Mouse (Mus musculus) thymus, adult 2 months (tissue): ENCODE data around the gene Pcgf1. TPM values are rescaled to one million over a fixed set of nuclear protein-coding genes. Genes with fewer than 3 reads are reported as not detected.

ENCODE experiments used
- DNase-seq: peaks from one replicate; pipeline ENCODE4 v3.0.0; 2021
- H3K27ac ChIP-seq: fragments of 200-500 bp; 2 replicates; pipeline ENCODE4 v1.5.1; 2012; ENCODE audit warnings: low read length, control low read depth; ENCODE audit not compliant: control insufficient read depth, insufficient read depth
- H3K27me3 ChIP-seq: fragments of 200-500 bp; 2 replicates; pipeline ENCODE4 v1.6.1; 2012; ENCODE audit warnings: mild to moderate bottlenecking, low read length, moderate library complexity, mixed read lengths; ENCODE audit not compliant: control insufficient read depth, insufficient read depth
- H3K36me3 ChIP-seq: fragments of 200-500 bp; 2 replicates; pipeline ENCODE4 v1.6.1; 2012; ENCODE audit warnings: mild to moderate bottlenecking, low read length, moderate library complexity; ENCODE audit not compliant: control insufficient read depth, insufficient read depth
- H3K4me1 ChIP-seq: fragments of 200-500 bp; replicated peaks from 2 replicates; pipeline ENCODE4 v1.6.1; 2012; ENCODE audit warnings: low read length; ENCODE audit not compliant: control insufficient read depth, insufficient read depth
- H3K4me3 ChIP-seq: fragments of 200-500 bp; 2 replicates; pipeline ENCODE4 v1.5.1; 2012; ENCODE audit warnings: mild to moderate bottlenecking, low read length, control low read depth, moderate library complexity; ENCODE audit not compliant: control insufficient read depth, insufficient read depth
- CTCF ChIP-seq: fragments of 200-500 bp; IDR thresholded peaks from 2 replicates; pipeline ENCODE4 v1.5.1; 2012; ENCODE audit warnings: mild to moderate bottlenecking, control low read depth, low read length, moderate library complexity, borderline replicate concordance; ENCODE audit not compliant: control insufficient read depth, poor library complexity, insufficient read depth; ENCODE audit errors: extremely low read depth
- POLR2A ChIP-seq: fragments of 200-500 bp; IDR thresholded peaks from 2 replicates; pipeline ENCODE4 v1.6.1; 2012; ENCODE audit warnings: mild to moderate bottlenecking, low read length, control low read depth, moderate library complexity; ENCODE audit not compliant: control insufficient read depth, poor library complexity, insufficient read depth; ENCODE audit errors: extremely low read depth
- WGBS: fragments of 180-500 bp; shearing (Covaris S2); methylation state at CpG from one replicate; pipeline ENCODE4 v1.1.7; 2018; 5-methylcytosine and 5-hydroxymethylcytosine counted together
- polyA plus RNA-seq: library from polyadenylated mRNA; depleted of rRNA; stranded (reverse); fragments of >200 nt; gene quantifications from 2 replicates; pipeline ENCODE4 v1.2.3, GENCODE M21; 2012

The Pcgf1 gene
- polyA plus RNA-seq, 1 experiment: 25.5 TPM

DNA sequence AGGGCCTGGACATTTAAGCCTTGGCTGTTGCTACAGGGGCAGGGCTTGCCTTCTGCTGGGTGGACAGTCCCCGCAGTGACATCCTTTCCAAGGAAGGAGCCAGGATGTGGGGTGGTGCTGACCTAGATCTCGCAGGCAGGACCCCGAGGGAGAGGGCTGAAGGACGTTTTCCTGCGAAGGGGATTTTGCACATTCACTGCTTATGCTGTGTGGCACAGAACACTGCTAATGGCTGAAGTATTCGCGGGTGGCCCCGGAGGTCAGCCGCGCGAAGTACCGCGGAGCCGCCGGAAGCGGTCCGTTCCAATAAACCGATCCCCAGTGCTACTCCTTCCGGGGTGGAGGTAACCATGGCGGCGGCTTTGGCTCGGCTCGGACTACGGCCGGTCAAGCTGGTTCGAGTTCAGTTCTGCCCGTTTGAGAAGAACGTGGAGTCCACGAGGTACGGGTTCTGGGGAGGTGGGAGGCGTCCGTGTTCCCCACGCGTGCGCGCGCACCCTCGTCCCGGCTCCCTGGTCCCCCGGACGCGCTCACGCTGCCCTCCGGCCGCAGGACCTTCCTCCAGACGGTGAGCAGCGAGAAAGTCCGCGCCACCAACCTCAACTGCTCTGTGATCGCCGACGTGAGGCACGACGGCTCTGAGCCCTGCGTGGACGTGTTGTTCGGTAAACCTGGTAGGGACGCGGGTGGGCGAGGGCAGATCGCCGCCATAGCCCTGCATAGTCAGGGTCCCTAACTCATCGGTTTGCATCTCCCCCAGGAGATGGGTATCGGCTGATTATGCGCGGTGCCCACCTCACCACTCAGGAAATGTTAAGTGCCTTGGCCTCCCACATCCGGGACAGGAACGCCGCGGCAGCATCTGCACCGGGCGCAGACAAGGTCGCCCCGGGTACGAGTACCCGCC lies 31.3 kb downstream of the Pcgf1 start, which contains the start of gene Mrpl53:
Mrpl53 (plus strand) TSS at position 279 of the 907 bp plus-strand sequence.
- H3K27ac ChIP-seq: peak within 1 kb of the TSS; percentile 77
- peak; percentile 66 for DNase-seq
- peaks cover 10% of the 10 kb centered on the region for H3K4me1 ChIP-seq
- H3K36me3 ChIP-seq: no peaks in the 10 kb centered on the region
- H3K27me3 ChIP-seq: no peaks in the 10 kb centered on the region
- TF ChIP-seq POLR2A (peak; percentile 62), CTCF (peak; percentile 24; the same call in 1 of the 2 replicates)
- WGBS: under 1% methylated on average over 76 of the region's 76 CpGs
- H3K4me3 ChIP-seq: peak within 1 kb of the TSS; percentile 99

DNA sequence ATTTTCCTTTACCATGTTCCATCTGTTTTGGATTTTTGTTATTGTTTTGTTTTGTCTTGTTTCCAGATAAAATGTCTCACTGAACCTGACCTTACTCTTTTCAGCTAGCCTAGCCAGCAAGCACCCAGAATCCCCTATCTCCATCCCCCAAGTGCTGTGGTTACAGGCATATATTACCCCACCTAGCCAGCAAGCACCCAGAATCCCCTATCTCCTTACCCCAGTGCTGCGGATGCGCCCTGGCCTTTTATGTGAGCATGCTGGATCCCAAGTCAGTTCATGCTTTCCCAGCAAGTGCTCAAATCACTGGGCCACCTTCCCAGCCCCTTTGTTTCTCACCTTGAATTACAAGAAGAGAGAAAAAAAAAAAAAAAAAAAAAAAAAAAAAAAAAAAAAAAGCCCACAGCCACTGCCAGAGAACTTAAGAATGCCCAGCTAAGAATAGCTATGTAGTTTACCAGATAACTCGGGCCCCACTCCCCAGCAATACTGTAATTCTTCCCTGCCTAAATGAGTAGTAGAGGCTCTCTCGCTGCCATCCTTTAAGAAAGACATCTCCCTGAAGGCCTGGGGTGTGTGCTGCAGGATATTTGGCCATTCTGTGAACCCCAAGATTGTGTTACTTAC lies 34.0 kb downstream of the Pcgf1 start:
- H3K4me1 ChIP-seq: peaks cover 18% of the 10 kb centered on the region
- DNase-seq: no peak

DNA sequence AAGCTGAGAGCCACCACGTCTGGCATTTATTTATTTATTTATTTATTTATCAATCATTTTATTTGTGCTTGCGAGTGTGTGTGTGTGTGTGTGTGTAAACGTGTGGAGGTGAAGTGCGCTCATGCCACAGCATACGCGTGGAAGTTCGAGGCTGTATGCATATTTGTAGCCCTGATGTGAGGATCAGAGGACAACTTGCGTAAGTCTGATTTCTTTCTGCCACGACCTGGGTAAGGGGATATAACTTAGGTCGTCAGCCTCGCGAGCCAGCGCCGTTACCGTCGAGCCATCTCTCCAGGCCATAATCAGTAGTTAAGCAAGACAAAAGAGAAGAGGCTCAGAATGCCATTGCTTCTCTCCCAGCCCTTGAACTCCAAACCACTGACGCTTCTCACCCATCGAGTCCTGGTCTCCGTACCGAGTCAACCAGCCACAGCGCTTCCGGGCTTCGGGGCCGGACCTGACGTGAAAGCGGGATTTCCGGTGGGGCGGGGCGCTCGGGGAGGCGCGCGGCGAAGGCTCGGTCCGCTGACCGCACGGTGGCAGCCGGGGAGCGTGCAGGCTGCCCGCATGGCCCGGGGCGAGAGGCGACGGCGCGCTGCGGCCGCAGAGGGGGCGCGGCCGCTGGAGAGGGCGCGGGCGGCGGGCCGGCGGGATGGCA lies 37.5 kb downstream of the Pcgf1 start, which contains the start of gene Mogs:
Mogs (plus strand) TSS at position 486 of the 661 bp plus-strand sequence.
- no peaks in the 10 kb centered on the region for H3K27me3 ChIP-seq
- no peaks in the 10 kb centered on the region for H3K36me3 ChIP-seq
- H3K27ac ChIP-seq: peak within 1 kb of the TSS; percentile 83
- TF ChIP-seq POLR2A (peak; percentile 97), CTCF (peak; percentile 34; the same call in 1 of the 2 replicates)
- peak within 1 kb of the TSS; percentile 84 for H3K4me3 ChIP-seq
- H3K4me1 ChIP-seq: peaks cover 22% of the 10 kb centered on the region
- under 1% methylated on average over 56 of the region's 58 CpGs for WGBS
- peak; percentile 94 for DNase-seq

More for the DNA sequence above, 34.0 kb downstream of the Pcgf1 start:
- 92% methylated on average over 4 of the region's 4 CpGs for WGBS
- H3K27ac ChIP-seq: no peak overlapping the region
- TF ChIP-seq CTCF: no peak
- no peaks in the 10 kb centered on the region for H3K36me3 ChIP-seq
- no peaks in the 10 kb centered on the region for H3K27me3 ChIP-seq
- H3K4me3 ChIP-seq: no peak overlapping the region

DNA sequence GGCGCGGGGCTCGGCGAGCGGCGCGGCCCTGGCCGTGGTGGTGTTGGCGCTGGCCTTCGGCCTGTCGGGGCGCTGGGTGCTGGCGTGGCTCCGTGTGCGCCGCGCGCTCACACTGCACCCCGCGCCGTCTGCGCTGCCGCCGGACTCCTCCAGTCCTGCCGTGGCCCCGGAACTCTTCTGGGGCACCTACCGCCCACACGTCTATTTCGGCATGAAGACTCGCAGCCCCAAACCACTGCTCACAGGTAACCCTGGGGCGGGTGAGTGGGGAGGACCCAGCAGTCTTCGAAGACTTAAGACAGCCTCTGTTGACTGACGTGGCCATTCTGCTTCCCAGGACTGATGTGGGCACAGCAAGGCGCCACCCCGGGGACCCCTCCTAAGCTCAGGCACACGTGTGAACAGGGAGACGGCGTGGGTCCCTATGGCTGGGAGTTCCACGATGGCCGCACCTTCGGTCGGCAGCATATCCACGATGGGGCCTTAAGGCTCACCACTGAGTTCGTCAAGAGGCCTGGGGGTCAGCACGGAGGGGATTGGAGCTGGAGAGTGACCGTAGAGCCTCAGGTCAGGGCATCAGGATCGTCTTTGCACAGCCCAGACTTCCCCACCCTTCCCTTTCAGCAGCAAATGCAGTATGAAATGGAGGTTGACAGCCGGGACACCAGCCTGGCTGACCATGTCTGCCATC lies 38.2 kb downstream of the Pcgf1 start:
- 2% methylated on average over 45 of the region's 48 CpGs for WGBS
- peaks cover 27% of the 10 kb centered on the region for H3K4me1 ChIP-seq
- no peaks in the 10 kb centered on the region for H3K27me3 ChIP-seq
- no peak for TF ChIP-seq CTCF
- no peak for TF ChIP-seq POLR2A
- H3K4me3 ChIP-seq: peak overlapping the region; percentile 84
- no peaks in the 10 kb centered on the region for H3K36me3 ChIP-seq
- DNase-seq: peak; percentile 42
- no peak overlapping the region for H3K27ac ChIP-seq

DNA sequence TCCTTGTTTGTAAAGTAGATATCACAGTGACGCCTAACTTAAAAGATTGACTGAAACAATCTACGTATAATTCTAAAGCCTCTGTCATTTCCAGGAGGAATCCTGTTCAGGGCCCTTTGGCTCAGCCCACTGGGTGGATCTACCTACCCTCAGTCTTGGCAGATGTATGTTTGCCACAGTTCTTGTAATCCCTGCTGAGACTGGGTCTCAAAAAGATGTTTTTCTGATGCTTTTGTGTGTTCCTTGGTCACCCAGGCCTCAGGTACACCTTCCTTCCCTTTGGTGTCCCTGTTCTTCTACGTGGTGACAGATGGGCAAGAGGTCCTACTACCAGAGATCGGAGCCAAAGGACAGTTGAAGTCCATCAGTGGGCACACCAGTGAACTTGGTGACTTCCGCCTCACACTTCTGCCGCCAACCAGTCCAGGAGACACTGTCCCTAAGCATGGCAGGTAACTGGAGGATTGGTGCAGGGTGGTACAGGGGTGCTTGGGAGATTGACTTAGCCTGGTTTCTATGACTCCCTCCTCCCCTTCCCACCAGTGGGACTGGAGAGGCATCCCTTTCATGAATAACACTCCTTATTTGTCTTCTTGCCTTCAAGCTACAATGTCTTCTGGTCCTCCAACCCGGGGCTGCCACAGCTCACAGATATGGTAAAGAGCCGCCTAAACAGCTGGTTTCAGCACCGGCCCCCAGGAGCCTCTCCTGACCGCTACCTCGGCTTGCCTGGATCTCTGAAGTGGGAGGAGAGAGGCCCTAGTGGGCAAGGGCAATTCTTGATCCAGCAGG lies 38.9 kb downstream of the Pcgf1 start:
- no peak for DNase-seq
- Histone ChIP-seq H3K4me3 (no peak overlapping the region), H3K27me3 (no peaks in the 10 kb centered on the region), H3K4me1 (peaks cover 28% of the 10 kb centered on the region), H3K36me3 (no peaks in the 10 kb centered on the region), H3K27ac (no peak overlapping the region)
- 89% methylated on average over 11 of the region's 11 CpGs for WGBS
- TF ChIP-seq CTCF: no peak
- TF ChIP-seq POLR2A: no peak

DNA sequence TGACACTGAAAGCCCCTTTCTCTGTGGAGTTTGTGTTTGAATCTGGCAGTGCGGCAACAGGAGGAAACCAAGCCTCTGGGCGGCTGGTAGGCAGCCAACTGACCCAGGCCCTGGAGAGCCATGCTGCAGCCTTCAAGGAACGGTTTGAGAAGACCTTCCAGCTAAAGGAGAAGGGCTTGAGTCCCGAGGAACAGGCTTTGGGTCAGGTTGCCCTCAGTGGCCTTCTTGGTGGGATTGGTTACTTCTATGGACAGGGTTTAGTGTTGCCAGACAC lies 39.4 kb downstream of the Pcgf1 start:
- H3K36me3 ChIP-seq: no peaks in the 10 kb centered on the region
- no peaks in the 10 kb centered on the region for H3K27me3 ChIP-seq
- WGBS: 93% methylated on average over 4 of the region's 4 CpGs
- TF ChIP-seq CTCF (no peak), POLR2A (no peak)
- H3K4me1 ChIP-seq: peaks cover 29% of the 10 kb centered on the region
- no peak overlapping the region for H3K27ac ChIP-seq
- H3K4me3 ChIP-seq: no peak overlapping the region
- DNase-seq: no peak
